Mouse (Mus musculus) limb, embryonic 13.5 days (tissue): ENCODE measurements around the gene Nccrp1. TPM values are rescaled to one million over a fixed set of nuclear protein-coding genes. Genes with fewer than 3 reads are reported as not detected.
A peak's percentile ranks its signal among the peaks of the same experiment; 100 is the strongest.
"Not testable (repeated sequence)": the region's sequence is repeated elsewhere in the genome, so short reads cannot be mapped to it uniquely, and the experiment has no call there.

ENCODE experiments used
- ATAC-seq: fragments of 200-750 bp; cut with Nextera tagmentation; 2 replicates; pipeline ENCODE4 v1.8.0; 2017; ENCODE audit warnings: low read depth, moderate number of reproducible peaks, moderate TSS enrichment; ENCODE audit not compliant: low FRiP score
- H3K27ac ChIP-seq: fragments of 300-500 bp; sonication (generic); 2 replicates; pipeline ENCODE4 v1.5.1; 2015; ENCODE audit warnings: inconsistent platforms, mild to moderate bottlenecking, moderate library complexity
- H3K27me3 ChIP-seq: fragments of 300-500 bp; sonication (generic); 2 replicates; pipeline ENCODE4 v1.6.1; 2015; ENCODE audit warnings: mild to moderate bottlenecking, inconsistent platforms
- H3K36me3 ChIP-seq: fragments of 300-500 bp; sonication (generic); 2 replicates; pipeline ENCODE4 v1.6.1; 2015; ENCODE audit warnings: inconsistent platforms, mild to moderate bottlenecking, moderate library complexity
- H3K4me1 ChIP-seq: fragments of 300-500 bp; sonication (generic); 2 replicates; pipeline ENCODE4 v1.6.1; 2015; ENCODE audit warnings: inconsistent platforms
- H3K4me2 ChIP-seq: fragments of 300-500 bp; sonication (generic); replicated peaks from 2 replicates; pipeline ENCODE4 v1.6.1; 2015; ENCODE audit warnings: inconsistent platforms, mild to moderate bottlenecking, moderate library complexity
- H3K4me3 ChIP-seq: fragments of 300-500 bp; sonication (generic); 2 replicates; pipeline ENCODE4 v1.5.1; 2015; ENCODE audit warnings: moderate library complexity, mild to moderate bottlenecking, inconsistent platforms
- H3K9ac ChIP-seq: fragments of 300-500 bp; sonication (generic); 2 replicates; pipeline ENCODE4 v1.6.1; 2015; ENCODE audit warnings: mild to moderate bottlenecking, inconsistent platforms
- H3K9me3 ChIP-seq: fragments of 300-500 bp; sonication (generic); 2 replicates; pipeline ENCODE4 v1.6.1; 2016; ENCODE audit warnings: inconsistent platforms
- WGBS: fragments of 180-500 bp; shearing (Covaris S2); methylation state at CpG from one replicate; pipeline ENCODE4 v1.1.7; 2015; 5-methylcytosine and 5-hydroxymethylcytosine counted together
- polyA plus RNA-seq: library from polyadenylated mRNA; unstranded; fragments of >200 nt; fragmentation: Nextera tagmentation; extraction: Ambion mirVana; gene quantifications from 2 replicates; pipeline ENCODE4 v1.2.1, GENCODE M21; 2015

The Nccrp1 gene
- polyA plus RNA-seq, 1 experiment from 2014 or later: not detected

DNA sequence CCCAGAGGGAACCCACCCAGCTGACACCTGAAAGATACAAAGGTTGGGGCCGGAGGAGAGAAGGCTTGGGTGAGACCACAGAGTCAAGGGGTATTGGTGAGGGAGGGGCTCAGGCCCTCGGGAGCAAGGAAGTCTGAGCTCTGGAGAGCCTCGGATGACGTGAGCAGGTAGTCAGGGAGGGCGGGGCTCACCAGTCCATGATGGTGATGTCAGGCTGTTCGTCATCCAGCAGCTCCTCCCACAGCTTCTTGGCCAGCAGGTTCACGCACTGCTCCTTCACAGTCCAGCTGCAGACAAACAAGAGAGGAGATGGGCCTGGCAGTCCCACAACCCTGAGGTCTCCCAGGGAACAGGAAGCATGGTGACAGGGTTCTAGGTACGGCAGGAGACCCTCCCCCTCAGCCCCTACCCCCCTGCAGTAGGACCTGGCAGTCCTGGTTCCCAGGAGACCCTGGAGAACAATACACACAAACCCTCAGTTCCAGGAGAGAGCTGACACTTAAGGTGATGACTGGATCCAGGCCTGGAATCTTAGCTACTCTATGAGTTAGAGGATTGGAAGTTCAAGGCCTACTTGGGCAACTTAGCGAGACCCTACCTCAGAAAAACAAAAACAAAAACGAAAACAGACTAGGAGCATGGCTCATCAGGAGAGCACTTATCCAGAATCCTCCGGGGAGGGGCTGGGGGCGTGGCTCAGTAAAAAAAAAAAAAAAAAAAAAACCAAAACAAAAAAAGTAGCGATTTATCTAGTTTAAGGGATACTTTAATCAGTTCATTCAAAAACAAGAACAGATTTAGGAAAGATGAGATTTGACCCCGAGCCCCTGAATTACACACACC, 1.8 kb downstream of the Nccrp1 start:
- H3K27ac ChIP-seq: no peak overlapping the region
- no peak overlapping the region for H3K4me2 ChIP-seq
- peaks cover 55% of the 10 kb centered on the region for H3K27me3 ChIP-seq
- 24% methylated on average over 14 of the region's 14 CpGs for WGBS
- ATAC-seq: no peak
- H3K4me1 ChIP-seq: peaks cover 19% of the 10 kb centered on the region
- no peak overlapping the region for H3K9ac ChIP-seq
- no peaks in the 10 kb centered on the region for H3K36me3 ChIP-seq
- no peak overlapping the region for H3K4me3 ChIP-seq
- H3K9me3 ChIP-seq: no peaks in the 10 kb centered on the region

DNA sequence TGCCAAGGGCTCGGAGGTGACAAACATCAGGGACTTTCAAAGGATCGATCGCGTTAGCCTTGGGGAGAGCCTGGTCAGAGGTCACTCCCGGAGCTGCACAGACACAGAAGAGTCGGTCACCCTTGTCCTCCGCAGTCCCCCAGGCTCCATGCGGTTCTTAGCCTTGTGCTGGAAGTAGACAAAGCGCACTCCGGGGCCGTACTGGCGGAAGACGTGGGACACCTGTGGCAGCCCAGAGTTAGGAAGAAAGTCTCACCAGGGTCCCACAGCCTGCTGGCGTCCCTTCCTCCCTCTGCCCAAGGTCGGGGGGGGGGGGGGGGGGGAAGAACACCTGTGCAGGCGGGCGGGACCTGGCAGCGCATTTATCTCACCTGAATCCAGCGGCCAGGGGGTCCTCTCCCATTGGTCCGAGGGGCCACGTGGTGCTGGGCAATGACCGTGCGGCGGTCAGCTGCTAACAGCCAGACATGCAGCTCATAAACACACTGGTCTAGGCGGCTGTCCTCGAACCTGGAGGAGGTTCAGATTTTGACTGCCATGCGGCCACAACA, 2.9 kb downstream of the Nccrp1 start:
- ATAC-seq: no peak
- WGBS: 2% methylated on average over 24 of the region's 27 CpGs
- H3K4me1 ChIP-seq: peaks cover 19% of the 10 kb centered on the region
- H3K4me2 ChIP-seq: peak overlapping the region; percentile 41
- no peaks in the 10 kb centered on the region for H3K36me3 ChIP-seq
- peak overlapping the region; percentile 12; the same call in 1 of the 2 replicates for H3K4me3 ChIP-seq
- no peaks in the 10 kb centered on the region for H3K9me3 ChIP-seq
- H3K9ac ChIP-seq: no peak overlapping the region
- H3K27me3 ChIP-seq: peaks cover 55% of the 10 kb centered on the region
- H3K27ac ChIP-seq: no peak overlapping the region

DNA sequence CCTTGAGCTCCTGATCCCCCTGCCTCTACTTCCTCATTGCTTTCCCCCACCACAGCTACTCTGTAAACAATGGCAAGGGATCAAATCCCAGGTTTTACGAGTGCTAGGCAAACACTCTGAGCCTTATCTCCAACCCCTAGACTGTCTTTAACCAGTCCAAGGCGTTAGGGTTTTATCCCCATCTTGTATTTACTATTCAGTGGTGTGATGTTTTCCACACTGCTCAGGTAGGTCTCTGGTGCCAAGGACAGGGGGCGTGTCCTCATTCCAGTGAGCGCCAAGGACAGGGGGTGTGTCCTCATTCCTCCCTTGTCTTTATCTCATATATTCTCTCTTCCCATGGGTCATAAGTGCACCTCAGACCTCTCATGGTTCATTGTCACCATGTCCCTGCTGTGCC, 6.5 kb downstream of the Nccrp1 start, which contains the start of gene Sycn:
TSS of gene Sycn (plus strand) at position 360 of the 400 bp plus-strand sequence.
- Histone ChIP-seq H3K4me3 (no peak within 1 kb of the TSS), H3K9ac (no peak within 1 kb of the TSS), H3K27me3 (peaks cover 23% of the 10 kb centered on the region), H3K4me1 (0 out of 2 replicates have a peak, but pooled peaks cover 5% of the 10 kb centered on the region), H3K36me3 (no peaks in the 10 kb centered on the region), H3K27ac (no peak within 1 kb of the TSS), H3K9me3 (no peaks in the 10 kb centered on the region), H3K4me2 (no peak within 1 kb of the TSS)
- WGBS: 73% methylated on average over 4 of the region's 4 CpGs
- no peak for ATAC-seq

DNA sequence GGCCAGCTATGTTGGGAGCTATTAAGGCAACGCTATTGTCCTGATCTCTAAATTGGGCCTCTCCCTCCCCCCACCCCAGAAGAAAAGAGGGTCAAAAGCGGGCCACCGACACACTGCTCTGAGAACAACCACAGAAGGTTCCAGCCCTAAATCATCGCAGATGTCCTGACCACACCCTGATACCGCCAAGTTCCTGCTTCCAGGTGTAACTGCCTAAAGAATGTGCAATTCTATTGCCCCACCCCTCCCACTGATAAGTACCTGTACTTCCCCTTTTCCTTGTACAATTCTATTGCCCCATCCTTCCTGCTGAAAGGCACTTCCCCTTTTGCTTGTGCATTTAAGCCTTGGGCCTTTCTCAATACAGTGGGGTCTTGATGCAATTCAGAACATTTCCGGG, 8.2 kb downstream of the Nccrp1 start:
- 80% methylated on average over 6 of the region's 6 CpGs for WGBS

DNA sequence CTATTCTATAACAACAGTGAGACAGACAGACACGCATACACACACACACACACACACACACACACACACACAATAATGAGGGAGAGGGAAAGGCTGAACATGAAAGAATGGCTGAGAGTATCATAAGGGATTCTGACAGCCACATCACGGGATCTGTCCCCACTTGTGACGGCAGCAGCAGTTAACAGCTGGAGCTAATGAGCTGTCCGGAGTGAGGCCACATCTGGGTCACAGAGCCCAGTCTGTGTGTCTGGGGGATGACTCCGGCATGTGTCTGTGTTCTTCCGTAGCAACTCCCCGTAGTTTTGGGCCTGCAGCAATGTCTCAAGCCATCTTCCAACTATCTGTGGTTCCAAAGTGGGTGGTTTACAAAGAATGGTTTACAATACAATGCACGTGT, 15.0 kb downstream of the Nccrp1 start:
- ATAC-seq: no peak
- Histone ChIP-seq H3K4me2 (no peak overlapping the region), H3K9me3 (no peaks in the 10 kb centered on the region), H3K9ac (no peak overlapping the region), H3K4me3 (no peak overlapping the region), H3K27me3 (peaks cover 4% of the 10 kb centered on the region; the same call in 1 of the 2 replicates), H3K36me3 (no peaks in the 10 kb centered on the region), H3K4me1 (no peaks in the 10 kb centered on the region; the same call in 1 of the 2 replicates), H3K27ac (no peak overlapping the region)
- WGBS: 48% methylated on average over 8 of the region's 8 CpGs

More for the DNA sequence above, 8.2 kb downstream of the Nccrp1 start:
- H3K4me2 ChIP-seq, H3K27me3 ChIP-seq, H3K4me3 ChIP-seq, H3K4me1 ChIP-seq, ATAC-seq, H3K9ac ChIP-seq, H3K9me3 ChIP-seq, H3K36me3 ChIP-seq, H3K27ac ChIP-seq: not testable (repeated sequence)

DNA sequence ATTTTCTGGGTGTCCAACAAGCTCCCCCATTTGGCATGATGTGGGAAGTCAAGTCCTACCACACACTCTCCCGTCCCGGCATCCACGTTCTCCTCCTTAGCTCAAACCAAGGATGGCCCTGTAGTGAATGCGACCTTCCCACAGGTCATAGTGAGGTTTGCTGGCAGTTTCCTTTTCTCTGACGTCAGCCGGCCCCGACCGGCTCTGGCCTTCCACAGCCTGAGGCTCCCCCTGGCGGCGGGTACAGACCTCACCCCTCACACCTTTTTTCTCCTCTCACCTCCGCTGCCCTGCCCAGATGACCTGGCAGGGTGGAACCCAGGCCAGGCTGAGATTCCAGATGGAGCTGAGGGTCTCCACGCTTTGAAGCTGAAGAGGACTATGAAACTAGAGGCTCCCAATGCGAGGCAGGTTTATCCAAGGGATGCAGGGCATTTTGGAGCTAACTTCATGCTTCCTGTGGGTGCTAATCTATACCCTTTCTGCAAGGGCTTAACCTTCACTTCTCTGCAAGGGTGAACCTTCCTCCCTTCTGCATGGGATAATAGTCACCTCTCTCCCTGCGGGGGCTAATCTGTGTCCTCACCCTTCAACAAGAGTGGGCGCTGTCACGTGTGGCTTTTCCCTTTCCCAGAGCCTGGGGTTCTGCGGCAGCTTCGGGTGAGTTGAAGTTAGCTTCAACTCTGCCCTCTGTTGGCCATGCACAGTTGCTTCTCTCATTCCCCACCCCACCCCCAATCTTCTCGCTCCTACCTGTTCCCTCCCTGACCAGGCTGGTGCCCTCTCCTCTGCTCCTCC, 18.9 kb downstream of the Nccrp1 start:
- Histone ChIP-seq H3K9ac (no peak overlapping the region), H3K4me1 (no peaks in the 10 kb centered on the region; the same call in 1 of the 2 replicates), H3K4me2 (peak overlapping the region; percentile 9; the same call in 1 of the 2 replicates), H3K9me3 (no peaks in the 10 kb centered on the region), H3K4me3 (no peak overlapping the region), H3K27me3 (peaks cover 4% of the 10 kb centered on the region; the same call in 1 of the 2 replicates), H3K27ac (no peak overlapping the region), H3K36me3 (no peaks in the 10 kb centered on the region)
- WGBS: 6% methylated on average over 19 of the region's 19 CpGs
- no peak; the same call in 1 of the 2 replicates for ATAC-seq

DNA sequence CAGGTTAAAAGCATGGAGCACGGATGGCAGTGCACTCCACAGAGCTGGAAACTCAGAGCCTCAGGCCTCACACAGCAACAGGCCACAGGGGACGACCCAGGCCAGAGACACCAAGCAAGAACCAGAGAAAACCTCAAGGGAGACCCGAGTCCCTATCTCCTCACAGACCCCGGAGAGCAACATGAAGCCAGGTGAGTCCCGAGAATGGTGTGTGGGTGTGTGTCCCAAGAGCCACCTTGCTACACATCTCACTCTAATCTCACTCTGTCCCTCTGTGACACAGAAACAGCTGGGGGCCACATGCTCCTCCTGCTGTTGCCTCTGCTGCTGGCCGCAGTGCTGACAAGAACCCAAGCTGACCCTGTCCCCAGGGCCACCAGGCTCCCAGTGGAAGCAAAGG, 24.5 kb downstream of the Nccrp1 start, which contains the start of gene Ifnl3:
TSS of gene Ifnl3 (plus strand) at position 301 of the 400 bp plus-strand sequence.
- H3K36me3 ChIP-seq, H3K9ac ChIP-seq, H3K4me3 ChIP-seq, H3K27ac ChIP-seq, H3K9me3 ChIP-seq, ATAC-seq, H3K27me3 ChIP-seq, H3K4me2 ChIP-seq, H3K4me1 ChIP-seq: not testable (repeated sequence)
- 69% methylated on average over 5 of the region's 6 CpGs for WGBS

DNA sequence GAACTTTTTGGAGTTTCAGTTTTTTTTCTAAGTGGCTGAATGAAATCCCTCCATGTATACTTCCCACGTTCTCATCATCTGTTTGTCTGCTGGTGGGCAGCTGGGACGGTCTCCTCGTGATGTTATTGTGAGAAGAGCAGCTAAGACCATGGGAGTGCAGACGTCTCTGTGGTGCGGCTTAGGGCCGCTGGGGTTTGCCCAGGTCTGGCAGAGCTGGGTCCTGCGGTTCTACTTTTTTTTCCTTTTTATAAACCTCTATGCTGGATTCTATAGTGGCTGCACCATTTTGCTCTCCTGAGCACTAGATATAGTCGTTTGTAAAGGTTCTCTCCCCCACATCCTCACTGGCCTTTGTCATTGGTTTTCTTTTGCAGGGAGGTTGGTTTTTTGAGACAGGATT, 35.6 kb downstream of the Nccrp1 start:
- no peak overlapping the region for H3K27ac ChIP-seq
- no peaks in the 10 kb centered on the region for H3K27me3 ChIP-seq
- H3K4me2 ChIP-seq: no peak overlapping the region
- H3K9me3 ChIP-seq: no peaks in the 10 kb centered on the region
- H3K4me3 ChIP-seq: no peak overlapping the region
- H3K36me3 ChIP-seq: no peaks in the 10 kb centered on the region
- WGBS: 73% methylated on average over 8 of the region's 8 CpGs
- ATAC-seq: no peak
- no peak overlapping the region for H3K9ac ChIP-seq
- no peaks in the 10 kb centered on the region for H3K4me1 ChIP-seq

DNA sequence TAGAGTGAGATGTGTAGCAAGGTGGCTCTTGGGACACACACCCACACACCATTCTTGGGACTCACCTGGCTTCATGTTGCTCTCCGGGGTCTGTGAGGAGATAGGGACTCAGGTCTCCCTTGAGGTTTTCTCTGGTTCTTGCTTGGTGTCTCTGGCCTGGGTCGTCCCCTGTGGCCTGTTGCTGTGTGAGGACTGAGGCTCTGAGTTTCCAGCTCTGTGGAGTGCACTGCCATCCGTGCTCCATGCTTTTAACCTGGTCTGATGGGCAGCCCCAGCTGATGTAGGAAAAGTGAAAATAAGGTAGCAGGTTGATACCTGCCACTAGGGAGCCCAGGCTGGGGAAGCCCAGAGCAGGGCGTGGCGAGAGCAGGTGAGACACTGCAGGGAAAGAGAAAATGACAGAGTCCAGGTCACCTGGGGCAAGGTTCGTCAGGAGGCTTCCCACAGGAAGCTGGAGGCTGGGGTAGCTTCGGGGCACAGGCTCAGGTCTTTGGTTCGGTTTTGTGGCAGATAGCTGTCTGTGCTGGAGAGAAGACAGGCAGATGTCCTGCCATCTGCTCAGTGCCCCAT, 36.6 kb downstream of the Nccrp1 start, which contains the start of gene Ifnl2:
TSS of gene Ifnl2 (minus strand) at position 51 of the 570 bp plus-strand sequence.
- not testable (repeated sequence) for H3K36me3 ChIP-seq, H3K4me2 ChIP-seq, H3K4me1 ChIP-seq, H3K27me3 ChIP-seq, H3K4me3 ChIP-seq, H3K27ac ChIP-seq, ATAC-seq, H3K9ac ChIP-seq, H3K9me3 ChIP-seq
- 55% methylated on average over 8 of the region's 8 CpGs for WGBS

DNA sequence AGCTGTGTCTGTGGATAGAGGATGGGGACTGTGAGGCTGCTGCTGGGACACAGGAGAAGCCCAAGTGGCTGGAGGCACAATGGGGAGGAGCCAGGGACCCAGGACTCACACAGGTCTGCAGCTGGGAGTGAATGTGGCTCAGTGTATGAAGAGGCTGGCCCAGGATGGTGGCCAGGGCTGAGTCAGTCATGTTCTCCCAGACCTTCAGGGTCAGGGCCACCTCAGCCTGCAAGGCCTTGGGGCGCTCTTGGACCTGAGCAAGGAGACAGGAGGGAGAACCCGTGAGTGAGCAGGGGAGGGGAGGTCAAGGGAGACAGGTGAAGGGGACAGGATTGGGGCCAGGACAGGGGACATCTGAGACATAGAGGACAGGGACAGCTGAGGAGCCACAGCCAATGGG, 37.9 kb downstream of the Nccrp1 start:
- WGBS: 75% methylated on average over 2 of the region's 2 CpGs
- ATAC-seq, H3K4me2 ChIP-seq, H3K36me3 ChIP-seq, H3K9ac ChIP-seq, H3K4me3 ChIP-seq, H3K9me3 ChIP-seq, H3K4me1 ChIP-seq, H3K27ac ChIP-seq, H3K27me3 ChIP-seq: not testable (repeated sequence)

DNA sequence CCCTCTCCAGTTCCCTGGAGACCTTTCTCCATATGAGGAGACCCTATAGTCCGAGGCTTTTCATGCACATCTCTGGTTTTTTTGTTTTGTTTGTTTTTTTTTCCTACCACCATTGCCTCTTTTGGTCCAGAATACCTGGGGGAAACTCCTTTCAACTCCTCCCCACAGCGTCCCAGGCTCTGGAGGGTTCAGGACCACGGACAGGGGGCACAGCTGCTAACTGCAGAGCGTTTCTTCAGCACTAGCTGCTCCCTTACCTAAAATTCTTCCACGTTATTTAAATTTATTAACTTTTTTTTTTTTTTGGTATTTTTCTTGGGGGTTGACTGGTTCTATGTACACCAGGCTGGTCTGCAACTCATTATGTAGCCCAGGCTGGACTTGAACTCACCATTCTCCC, 41.5 kb downstream of the Nccrp1 start:
- no peaks in the 10 kb centered on the region for H3K36me3 ChIP-seq
- no peak overlapping the region for H3K4me2 ChIP-seq
- no peak overlapping the region for H3K9ac ChIP-seq
- H3K9me3 ChIP-seq: peaks cover 6% of the 10 kb centered on the region; the same call in 1 of the 2 replicates
- 3% methylated on average over 5 of the region's 5 CpGs for WGBS
- no peaks in the 10 kb centered on the region for H3K27me3 ChIP-seq
- no peaks in the 10 kb centered on the region for H3K4me1 ChIP-seq
- no peak for ATAC-seq
- H3K27ac ChIP-seq: no peak overlapping the region
- H3K4me3 ChIP-seq: no peak overlapping the region
